Mouse (Mus musculus) large intestine, adult 2 months (tissue): ENCODE data around the gene Fbln5. TPM values are rescaled to one million over a fixed set of nuclear protein-coding genes. Genes with fewer than 3 reads are reported as not detected.

Experiments used
- DNase-seq: peaks from one replicate; pipeline ENCODE4 v3.0.0-alpha.2; 2012; ENCODE audit warnings: low read depth, low spot score
- WGBS: fragments of 180-500 bp; shearing (Covaris S2); methylation state at CpG from one replicate; pipeline ENCODE4 v1.1.7; 2018; 5-methylcytosine and 5-hydroxymethylcytosine counted together
- polyA plus RNA-seq: library from polyadenylated mRNA; depleted of rRNA; stranded (reverse); fragments of >200 nt; gene quantifications from 2 replicates; pipeline ENCODE4 v1.2.3, GENCODE M21; 2012; rRNA removed

Gene Fbln5
- polyA plus RNA-seq, 1 experiment: 17.2 TPM

DNA sequence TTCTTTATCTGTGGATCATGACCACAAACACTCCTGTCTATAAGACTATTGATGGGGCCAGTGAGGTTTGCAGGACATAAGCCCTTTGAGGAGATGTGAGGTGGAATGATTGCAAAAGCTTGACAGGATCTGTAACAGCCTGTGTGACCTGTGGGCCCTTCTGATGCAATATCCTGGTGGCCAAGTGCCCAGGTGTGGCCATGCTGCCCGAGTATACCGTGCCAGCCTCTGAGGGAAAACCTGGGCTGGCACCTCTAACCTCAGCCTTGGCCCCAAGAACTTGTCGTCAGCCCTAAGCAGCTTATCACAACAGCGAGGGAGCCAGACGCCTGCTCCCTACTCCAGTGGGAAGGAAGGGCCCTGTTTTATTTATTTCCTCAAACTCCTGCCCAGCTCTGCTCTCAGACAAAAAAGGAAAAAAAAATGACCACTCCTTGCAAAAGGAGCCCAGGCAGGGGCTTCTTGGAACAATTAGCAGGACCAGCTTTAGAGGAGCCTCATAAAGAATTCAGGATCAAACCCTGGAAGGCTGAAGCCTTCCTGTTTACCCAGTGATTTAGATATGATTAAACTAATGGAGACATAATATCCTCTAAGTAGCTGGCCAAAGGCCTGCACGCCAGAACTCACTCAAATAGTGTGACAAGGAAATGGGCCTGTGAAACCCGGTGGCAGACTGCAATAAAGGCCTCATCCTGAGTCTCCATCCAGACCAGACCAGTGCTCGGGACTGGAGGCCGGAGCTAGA is 51.4 kb downstream of the Fbln5 start:
- no peak for DNase-seq
- whole genome bisulfite sequencing: 20% methylated on average over 9 of the region's 9 CpGs

DNA sequence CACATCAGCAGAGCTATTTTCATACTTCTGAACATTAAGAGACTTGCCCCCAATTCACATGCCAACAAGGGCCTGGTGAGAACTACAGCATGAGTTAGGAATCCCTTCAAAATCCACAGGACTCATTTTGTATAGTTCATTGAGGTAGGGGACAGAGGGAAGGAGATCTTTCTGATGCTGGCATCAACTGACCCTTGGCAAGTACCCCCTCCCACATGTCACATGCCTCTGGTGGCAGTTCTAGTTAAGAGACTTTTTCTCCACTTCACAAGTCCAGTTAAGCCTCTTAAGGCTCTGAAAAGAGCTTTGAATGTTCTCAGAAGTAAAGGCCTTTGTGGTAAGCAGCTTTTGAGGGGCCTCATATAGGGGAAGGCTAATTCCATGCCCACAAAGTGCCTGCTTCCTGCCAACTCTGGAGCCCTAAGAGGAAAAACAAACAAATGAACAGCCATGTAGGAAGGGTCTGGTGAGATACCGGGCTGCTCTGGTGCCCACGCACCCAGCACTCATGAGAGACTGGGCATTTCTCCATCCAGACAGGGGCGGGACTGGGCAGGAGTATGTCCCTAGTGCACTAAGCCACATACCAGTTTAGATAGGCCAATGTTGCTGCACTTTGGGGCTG is 52.5 kb downstream of the Fbln5 start:
- 34% methylated on average over 3 of the region's 3 CpGs for WGBS
- no peak for DNase-seq

- DNase-seq: peak; percentile 64
- WGBS: 26% methylated on average over 5 of the region's 5 CpGs
These were observed 54.0 kb downstream of the Fbln5 start for GRCm38 (mm10) chr12:101764870-101765269.

DNA sequence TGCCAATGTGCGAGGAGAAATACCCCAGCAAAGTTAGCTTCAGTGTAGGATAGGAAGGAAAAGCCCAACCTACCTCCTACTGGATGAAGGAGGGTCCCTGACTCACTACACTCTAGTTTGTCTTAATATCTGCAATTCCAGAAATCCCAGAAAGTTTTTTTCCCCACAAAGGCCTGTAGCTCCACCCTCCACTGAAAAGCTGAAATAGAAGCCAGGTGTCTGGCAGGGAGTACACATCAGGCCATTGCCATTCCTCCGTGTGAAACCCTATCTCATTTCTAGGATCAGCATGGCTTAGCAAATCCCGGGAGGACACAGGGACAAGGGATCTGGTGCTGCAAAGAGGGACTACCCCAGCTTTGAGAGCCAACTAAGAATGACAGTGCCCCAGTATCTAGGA is 55.8 kb downstream of the Fbln5 start:
- WGBS: 60% methylated on average over 3 of the region's 3 CpGs
- no peak for DNase-seq

DNA sequence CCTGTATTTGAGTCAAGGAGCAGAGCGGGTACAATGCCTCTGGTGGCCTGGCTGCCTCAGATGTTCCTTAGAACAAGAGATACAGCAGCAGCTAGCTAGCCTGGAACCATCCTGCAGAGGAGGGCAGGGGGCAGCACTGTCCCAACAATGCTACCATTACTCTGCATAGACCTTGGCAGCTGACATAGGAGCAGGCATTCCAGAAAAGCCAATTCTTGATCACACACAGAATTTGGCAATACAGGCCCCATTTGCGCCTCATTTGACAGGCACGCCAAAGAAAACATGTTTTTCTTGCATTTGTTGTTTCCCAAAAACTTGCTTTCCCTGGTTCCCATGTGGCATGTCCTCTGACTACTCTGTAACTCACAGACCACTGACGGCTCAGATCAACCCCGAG is 56.8 kb downstream of the Fbln5 start:
- no peak for DNase-seq
- WGBS: 94% methylated on average over 5 of the region's 5 CpGs

GRCm38 (mm10) chr12:101759440-101760045 is 59.3 kb downstream of the Fbln5 start:
- DNase-seq: peak; percentile 95
- WGBS: 26% methylated on average over 6 of the region's 6 CpGs

- peak; percentile 80 for DNase-seq
These were observed 60.2 kb downstream of the Fbln5 start for GRCm38 (mm10) chr12:101758698-101759097.

DNA sequence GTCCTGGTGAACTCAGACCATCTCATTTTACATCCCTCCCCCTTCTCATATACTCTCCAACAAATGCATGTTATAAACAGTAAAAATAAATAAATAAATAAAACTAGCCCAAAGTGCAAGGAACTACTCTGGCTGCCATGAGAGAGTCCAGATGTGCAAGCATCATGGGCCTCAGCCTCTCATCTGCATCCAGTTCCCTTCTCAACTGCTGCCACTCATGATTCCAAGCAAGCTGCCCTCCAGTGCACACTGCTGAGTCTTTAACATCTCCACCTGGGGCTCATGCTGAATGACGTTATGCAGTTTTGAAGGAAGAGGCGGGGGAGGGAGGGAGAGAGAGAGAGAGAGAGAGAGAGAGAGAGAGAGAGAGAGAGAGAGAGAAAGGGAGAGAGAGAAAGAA is 76.5 kb downstream of the Fbln5 start:
- no peak for DNase-seq

GRCm38 (mm10) chr12:101740486-101740885 is 78.4 kb downstream of the Fbln5 start:
- 25% methylated on average over 2 of the region's 2 CpGs for WGBS
- DNase-seq: no peak

More for the DNA sequence above, 76.5 kb downstream of the Fbln5 start:
- 59% methylated on average over 2 of the region's 2 CpGs for WGBS

DNA sequence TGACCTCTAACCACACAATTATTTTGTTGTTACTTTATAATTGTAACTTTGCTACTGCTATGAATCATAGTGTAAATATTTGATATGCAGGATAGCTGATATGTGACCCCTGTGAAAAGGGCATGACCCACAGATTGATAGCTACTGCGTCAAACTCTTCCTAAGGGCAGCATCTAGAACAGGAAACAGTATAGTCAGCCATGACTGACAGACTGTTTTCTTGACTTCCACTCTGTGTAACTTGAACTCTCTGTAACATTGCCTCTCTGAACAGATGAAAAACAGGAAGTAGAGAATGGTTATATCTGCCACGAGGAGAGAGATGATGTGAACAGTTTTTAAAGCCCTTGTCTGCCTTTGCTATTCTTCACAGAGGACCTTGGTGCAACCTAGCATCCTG is 78.8 kb downstream of the Fbln5 start:
- 7% methylated on average over 2 of the region's 2 CpGs for WGBS
- no peak for DNase-seq

- under 1% methylated on average over 9 of the region's 9 CpGs for WGBS
- DNase-seq: no peak
These were observed 100.1 kb downstream of the Fbln5 start for GRCm38 (mm10) chr12:101718755-101719150.

- WGBS: under 1% methylated on average over 75 of the region's 75 CpGs
- peak; percentile 64 for DNase-seq
These were observed 100.7 kb downstream of the Fbln5 start, which contains the start of gene Tc2n for GRCm38 (mm10) chr12:101718054-101718754. Tc2n (minus strand) TSS chr12:101718523.

DNA sequence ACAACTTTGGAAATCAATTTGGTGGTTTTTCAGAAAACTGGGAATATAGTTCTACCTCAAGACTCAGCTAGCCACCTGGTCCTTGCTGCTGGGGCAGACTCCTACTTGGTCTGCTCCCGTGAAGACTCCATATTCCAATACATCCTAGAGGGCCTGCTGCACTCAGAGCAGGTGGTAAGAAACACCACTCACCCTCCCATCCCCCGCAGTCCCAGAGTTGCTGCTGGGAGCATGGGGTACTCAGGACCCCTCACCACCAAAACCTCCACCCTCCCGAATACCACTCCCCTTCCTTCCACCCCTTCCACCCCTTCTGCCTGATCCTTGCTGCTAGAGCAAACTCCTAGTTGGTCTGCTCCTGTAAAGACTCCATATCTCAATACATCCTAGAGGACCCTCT is 119.7 kb downstream of the Fbln5 start:
- WGBS: 97% methylated on average over 3 of the region's 3 CpGs
- no peak for DNase-seq

Other genes starting within 250 kb of the Fbln5 start
- 0.70 and 0.99 TPM in 2 replicates for gene Tc2n, start 100.5 kb downstream of the Fbln5 start, polyA plus RNA-seq
- 2.7 and 4.4 TPM in 2 replicates for gene Trip11, start 94.2 kb upstream of the Fbln5 start, polyA plus RNA-seq
- gene Atxn3, start 139.2 kb upstream of the Fbln5 start, polyA plus RNA-seq: 2.4 and 3.2 TPM in 2 replicates
- gene Cpsf2, start 156.9 kb upstream of the Fbln5 start, polyA plus RNA-seq: 3.5 and 4.6 TPM in 2 replicates